Mouse (Mus musculus) embryonic fibroblast, embryonic 13.5 days (primary cell): ENCODE data around the gene Zfp292.

Experiments used
- CTCF ChIP-seq: IDR thresholded peaks from 2 replicates; pipeline ENCODE4 v1.5.1; 2011; ENCODE audit warnings: mild to moderate bottlenecking, control low read depth, low read length, moderate library complexity, borderline replicate concordance; ENCODE audit not compliant: insufficient read depth
- POLR2A ChIP-seq: IDR thresholded peaks from 2 replicates; pipeline ENCODE4 v1.6.1; 2011; ENCODE audit warnings: low read depth, mild to moderate bottlenecking, control low read depth, low read length, moderate library complexity

DNA sequence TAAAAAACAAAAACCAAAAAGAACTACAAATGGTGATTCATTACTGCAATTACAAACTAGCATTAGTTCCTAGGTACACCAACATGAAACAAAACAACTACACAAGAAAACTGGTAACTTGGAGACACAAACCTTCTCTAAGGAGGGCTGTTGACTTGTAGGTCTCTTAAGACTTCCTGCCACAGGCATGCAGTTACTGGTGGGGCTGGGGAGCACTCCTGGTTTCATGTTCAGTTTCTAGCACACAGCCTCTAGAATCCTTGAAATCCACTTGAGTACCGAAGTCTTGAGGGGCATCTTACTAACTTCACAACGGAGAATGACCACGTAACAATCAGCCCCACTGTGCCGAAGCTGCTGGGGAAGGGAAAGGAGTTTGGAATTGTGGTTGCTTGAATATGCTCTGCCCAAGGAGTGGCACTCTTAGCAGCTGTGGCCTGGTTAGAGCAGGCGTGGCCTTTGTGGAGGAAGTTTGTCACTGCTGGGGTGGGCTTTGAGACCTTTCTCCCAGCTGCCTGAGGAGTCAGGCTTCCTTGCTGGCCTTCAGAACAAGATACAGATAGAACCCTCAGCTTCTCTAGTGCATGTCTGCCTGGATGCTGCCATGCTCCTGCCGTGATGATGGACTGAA lies 35.0 kb downstream of the Zfp292 start:
- TF ChIP-seq CTCF: no peak
- TF ChIP-seq POLR2A: no peak
